Mouse (Mus musculus) left cerebral cortex, adult 9 months (tissue): ENCODE results near the gene Tmem11.
"Not testable (repeated sequence)": the region's sequence is repeated elsewhere in the genome, so short reads cannot be mapped to it uniquely, and the experiment has no call there.

Experiments
- DNase-seq, 2 experiments: peaks; one replicate each; pipeline ENCODE4 v3.0.0; 2022; ENCODE audit warnings: low spot score in 2 of 2

Gene Tmem11

DNA sequence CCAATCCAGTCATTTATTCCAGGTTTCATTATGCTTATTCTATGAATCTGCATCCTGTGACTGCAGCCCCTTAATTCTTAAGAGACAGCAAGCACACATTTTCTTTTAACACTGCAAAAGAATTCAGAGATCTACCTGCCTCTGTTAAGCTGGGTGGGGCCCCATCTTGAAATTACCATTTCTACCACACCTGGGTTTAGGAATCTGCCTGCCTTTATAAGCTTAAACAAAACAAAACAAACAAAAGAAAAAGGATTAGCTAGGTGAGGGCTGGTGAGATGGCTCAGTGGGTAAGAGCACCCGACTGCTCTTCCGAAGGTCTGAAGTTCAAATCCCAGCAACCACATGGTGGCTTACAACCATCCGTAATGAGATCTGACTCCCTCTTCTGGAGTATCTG lies 7.9 kb upstream of the Tmem11 start:
- DNase-seq: not testable (repeated sequence)

DNA sequence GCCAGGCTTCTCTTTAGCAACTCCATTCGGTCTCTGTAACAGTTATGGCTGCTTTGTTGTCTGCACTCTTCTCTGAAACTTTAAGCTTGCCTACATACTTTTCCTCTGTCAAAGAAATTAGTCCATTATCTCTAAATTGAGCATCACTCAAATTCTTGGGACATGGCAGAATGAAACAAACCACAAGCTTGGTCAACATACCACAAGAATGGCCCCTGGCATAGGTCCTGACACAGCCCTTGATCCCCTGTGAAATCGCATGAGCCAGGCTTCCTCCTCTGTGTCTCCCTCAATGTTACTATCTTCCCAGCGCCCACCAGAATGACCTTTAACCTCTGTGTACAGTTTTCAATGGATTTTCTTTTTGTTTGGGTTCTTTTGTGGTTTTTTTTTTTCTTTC lies 3.3 kb upstream of the Tmem11 start:
- no peak for DNase-seq

DNA sequence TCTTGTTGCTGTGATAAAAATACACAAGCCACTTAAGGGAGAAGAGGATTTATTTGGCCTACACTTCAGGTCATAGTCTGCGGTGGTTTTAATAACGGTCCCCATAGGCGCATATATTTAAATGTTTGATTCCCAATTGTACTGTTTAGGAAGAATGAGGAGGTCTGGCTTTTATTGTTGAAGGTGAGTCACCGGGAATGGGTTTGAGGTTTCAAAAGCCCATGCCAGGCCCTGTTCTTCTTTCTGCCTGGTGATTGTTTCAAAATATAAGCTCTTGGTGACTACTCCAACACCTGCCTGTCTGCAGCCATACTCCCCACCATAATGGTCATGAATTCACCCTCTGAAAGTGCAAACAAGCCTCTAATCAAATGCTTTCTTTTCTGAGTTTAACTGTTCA lies 1.5 kb upstream of the Tmem11 start:
- no peak for DNase-seq

DNA sequence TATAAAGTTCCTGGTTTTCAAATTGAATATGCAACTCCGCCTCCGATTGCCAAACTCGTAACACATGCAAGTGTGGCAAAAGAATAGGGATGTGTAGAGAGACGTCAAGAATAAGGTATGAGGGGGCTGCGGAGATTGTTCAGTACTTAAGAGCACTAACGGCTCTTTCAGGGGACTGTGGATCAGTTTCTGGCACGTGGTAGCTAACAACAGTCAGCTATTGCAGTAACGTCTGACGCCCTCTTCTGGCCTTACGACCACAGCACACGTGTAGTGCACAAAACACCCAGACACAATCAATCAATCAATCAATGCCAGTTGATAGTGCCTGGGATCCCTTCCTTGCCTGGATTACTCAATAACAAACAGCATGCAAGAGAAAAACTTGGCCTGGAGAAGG lies 351 bp upstream of the Tmem11 start:
- DNase-seq: peak; percentile 20 to 59

DNA sequence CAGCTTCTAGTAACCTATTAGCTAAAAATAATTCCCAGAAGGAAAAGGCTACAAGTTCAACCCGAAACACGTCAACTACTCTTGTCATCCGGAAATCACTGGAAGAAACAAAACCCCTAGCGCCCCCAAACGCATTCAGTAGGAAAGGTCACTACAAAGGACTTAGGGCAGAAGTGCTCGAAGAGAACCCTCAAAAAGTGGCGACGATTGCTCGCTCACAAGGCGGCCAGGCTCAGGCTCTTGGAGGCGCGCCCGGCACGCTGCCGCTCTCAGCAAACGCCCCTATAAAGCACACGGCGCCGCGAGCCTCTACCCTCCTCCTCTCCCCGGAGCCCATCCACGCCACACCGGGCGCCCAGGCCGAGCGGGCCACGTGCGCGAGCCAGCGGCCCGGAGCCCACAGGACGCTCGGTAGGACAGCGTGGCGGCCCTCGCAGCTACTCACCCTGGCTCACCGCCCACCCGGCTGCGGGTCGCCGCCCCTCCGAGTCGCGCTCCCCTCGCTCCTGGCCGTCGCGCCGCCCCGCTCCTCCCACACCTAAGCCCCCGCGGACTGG lies 938 bp downstream of the Tmem11 start:
- peak; percentile 23 to 40 for DNase-seq

DNA sequence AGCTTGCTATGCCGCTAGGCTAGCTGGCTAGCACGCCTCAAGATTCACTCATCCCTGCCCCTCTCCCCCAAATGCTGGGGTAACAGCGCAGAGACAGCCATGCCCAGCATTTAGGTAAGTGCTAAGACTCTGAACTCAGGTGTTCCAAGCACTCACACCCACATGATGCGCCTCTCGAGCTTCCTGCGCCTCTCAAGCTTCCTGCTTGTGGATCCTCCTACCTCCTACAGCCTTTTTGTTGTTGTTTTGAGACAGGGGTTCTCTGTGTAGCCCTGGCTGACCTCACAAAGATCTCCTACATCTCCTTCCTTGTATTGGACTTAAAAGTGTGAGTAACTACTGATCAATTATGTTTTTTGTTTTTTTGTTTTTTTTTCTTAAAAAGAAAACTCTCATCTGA lies 6.0 kb downstream of the Tmem11 start:
- no peak for DNase-seq

DNA sequence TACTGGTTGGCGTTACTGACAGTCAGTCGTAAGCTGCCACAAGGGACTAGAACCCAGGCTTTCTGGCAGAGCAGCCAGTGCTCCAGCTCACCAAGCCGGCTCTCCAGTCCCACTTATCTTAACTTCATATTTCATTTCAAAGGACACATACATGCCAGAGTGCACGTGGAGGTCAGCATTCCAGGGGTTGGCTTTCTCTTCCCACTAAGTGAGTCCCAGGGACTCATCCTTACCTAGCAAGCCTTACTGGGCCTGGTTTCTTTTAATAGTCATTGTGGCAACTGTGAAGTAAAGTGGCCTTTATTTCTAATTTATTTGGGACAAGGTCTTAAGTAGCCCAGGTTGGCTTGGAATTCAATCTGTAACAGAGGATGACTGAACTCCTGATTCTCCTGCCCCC lies 7.7 kb downstream of the Tmem11 start:
- no peak for DNase-seq

DNA sequence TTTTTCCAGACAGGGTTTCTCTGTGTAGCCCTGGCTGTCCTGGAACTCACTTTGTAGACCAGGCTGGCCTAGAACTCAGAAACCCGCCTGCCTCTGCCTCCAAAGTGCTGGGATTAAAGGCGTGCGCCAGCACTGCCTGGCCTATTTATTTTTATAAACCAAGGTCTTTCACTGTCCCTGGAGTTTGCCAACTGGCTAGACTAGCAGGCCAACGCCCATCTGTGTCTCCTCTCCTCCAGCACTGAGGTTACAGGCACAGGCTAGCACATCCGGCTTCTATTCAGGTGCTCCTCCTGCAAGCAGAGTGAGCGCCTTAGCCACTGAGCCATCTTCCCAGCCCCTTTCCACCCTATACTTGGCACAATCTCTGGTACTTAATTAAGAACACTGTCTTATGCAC lies 9.6 kb downstream of the Tmem11 start:
- DNase-seq: not testable (repeated sequence)

DNA sequence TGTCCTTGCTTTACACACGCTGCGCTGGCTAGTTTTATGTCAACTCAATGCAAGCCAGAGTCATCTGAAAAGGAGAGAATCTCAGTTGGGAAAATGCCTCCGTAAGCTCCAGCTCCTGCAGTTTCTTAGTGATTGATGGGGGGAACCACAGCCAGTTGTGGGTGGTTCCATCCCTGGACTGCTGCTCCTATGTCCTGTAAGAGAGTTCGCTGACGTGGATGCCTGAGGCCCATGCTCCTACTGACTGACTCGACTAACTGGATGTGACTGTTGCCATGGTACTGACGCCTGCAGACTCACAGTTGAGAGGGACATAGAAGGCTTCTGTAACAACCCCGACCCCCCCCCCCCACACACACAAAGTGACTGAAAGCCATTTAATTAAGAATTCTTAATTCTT lies 11.2 kb downstream of the Tmem11 start:
- DNase-seq: no peak

DNA sequence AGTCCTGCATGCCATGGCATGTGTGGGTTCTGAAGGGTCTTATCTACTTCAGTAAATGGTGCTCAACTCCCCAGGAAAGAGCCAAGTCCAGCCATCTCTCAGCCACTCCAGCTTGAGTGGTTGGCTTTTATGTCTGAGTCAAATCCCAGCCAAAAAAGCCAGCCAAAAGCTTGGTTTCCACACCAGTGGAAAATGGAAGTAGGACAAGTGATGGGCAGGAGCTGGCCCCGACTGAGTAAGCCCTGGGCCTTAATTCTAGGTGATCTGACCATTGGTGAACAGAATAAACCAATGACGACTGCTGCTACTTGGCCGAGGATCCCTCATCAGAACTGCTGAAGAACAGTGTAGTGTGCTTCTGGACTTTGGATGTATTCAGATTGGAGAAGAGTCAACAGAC lies 11.6 kb downstream of the Tmem11 start:
- DNase-seq: no peak

DNA sequence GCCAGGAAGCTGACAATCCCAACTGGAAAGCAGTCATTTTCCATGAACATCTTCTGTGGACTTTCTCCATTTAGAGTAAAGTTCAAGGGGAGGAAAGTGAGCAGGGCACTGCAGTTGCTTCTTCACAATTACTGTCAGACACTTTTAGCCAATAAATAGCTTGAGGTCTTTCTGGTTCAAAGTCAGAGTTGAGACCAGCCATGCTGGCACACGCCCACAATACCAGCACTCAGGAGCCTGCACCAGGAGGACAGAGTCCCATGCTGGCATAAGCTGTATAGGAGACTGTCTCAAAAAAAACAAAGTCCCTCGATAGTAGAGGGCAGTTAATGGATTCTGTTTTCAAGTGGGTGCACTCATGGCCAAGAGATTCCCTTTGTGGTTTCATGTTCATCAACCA lies 13.1 kb downstream of the Tmem11 start:
- DNase-seq: no peak

DNA sequence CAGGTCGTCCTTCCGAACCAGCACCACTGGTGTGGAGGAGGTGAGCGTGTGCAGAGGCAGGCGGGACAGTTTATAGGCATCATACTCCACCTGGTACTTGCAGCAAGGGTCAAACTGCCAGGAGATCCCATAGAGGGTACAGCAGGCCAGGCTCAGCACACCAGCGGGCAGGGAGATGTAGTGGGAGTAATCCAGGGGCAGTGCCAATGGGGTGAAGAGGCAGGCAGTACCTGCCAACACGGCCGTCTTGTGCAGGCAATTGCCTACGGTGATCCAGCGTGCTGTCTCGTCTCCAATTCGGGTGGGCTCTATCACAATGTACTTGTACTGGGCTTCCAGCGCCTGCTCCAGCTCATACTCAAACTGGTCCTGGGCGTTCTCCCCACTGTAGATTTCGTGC lies 14.2 kb downstream of the Tmem11 start:
- DNase-seq: no peak

DNA sequence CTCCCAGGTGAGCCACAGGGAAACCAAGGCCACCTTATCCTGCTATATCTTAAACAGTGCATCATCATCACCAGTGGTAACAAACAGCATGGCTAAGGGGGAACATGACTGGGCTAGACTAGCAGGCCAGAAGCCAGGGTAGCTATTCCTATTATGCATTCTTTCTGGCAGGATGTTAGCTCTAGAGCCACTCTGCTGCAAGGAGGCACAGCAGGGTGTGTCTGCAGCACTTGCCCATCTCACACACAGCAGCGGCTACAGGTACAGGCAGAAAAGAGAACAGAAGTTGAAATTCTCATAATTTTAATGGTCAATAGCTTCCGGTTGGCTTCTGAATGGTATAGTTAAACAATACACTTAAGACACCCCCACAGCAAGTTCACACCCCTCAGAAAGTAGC lies 14.9 kb downstream of the Tmem11 start:
- DNase-seq: no peak

DNA sequence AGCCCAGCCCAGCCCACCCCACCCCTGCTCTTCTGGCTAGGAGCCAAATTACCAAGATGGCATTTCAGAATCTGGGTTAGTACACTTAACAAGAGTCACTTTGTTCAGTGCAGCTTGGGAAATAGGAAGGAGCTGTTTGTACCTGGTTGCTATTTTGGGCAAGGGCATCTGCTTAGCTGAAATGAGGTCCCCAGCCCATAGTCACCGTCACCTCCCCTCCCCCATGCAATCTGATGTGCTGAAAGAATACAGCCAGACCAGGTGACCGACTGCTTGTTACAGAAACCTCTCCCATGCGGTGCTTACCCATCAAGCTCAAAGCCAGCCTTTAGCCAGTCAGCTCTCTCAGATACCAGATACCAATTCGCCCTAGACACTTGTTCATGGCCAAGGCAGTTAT lies 15.9 kb downstream of the Tmem11 start:
- no peak for DNase-seq

DNA sequence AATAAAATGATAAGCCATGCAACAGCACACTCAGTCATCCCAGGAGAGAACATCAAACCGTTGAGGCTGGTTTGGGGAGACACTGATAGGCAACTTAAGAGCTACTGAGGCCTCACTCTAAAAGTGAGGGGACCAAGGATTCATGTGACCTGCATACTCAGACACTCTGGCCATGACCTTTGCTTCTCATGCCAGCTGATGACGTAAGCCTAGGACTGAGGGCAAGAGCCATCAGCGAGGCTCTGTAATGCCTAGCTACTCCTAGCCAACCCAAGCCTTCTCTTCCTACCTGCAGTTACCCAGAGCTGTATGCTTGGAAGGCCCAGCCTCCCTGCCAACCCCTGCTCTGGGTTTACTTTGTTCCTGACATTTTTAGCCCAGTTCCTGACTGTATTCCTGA lies 17.1 kb downstream of the Tmem11 start:
- DNase-seq: no peak

DNA sequence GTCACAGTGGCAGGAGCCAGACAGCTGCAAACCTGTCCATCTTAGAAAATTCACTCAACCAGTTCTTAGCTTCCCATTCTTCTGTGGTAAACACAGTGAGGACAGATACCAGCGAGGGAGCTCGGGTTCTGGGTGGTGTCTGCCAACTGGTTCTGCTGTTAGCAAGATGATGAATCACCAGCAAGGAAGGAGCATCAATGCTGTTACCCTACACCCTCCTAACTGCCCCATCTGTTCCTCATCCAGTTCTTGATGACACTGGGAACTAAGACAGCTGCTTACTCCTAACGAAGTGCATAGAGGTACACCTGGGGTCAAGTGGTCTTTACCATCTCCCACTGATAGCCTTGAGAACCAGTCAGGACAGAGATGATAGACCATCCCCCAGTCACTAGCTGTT lies 22.5 kb downstream of the Tmem11 start:
- DNase-seq: peak in 1 of 2 experiments; percentile 29

DNA sequence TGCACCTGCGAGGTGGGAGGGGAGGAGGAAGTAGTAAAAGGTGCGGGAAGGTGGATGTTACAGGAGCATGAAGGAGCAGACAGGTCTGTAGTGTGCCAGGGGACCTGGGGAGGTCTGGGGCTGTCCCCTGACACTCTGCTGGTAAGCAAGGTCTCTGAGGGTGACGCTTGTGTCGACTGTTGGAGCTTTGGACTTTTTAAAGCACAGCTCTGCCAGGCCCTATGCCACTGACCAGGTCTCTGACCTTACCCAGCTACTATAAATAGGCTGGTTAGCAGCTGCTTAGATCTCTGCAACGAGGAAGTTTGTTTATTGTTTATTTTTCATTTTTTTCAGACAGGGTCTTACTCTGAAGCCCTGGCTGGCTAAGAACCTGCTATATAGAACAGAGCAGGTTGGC lies 33.7 kb downstream of the Tmem11 start:
- no peak for DNase-seq

DNA sequence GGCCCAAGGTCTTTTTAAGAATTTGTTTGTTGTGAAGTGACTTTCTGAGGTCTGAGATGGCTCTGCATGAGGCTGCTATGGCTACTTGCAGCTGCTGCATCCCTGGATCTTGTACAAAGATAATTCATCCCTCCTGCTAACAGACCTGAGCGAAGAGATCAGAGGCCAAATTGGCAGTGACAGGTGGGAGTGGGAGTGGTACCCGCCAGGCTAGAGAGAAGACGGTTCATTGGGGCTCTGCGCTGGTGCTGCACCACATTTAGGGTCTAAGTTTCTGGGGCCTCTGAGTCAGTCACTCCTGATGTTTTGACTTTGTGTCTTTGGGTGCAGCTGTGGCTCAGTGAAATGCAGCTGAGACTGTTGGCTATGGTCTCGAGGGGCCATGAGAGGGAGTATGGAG lies 35.7 kb downstream of the Tmem11 start:
- DNase-seq: no peak

DNA sequence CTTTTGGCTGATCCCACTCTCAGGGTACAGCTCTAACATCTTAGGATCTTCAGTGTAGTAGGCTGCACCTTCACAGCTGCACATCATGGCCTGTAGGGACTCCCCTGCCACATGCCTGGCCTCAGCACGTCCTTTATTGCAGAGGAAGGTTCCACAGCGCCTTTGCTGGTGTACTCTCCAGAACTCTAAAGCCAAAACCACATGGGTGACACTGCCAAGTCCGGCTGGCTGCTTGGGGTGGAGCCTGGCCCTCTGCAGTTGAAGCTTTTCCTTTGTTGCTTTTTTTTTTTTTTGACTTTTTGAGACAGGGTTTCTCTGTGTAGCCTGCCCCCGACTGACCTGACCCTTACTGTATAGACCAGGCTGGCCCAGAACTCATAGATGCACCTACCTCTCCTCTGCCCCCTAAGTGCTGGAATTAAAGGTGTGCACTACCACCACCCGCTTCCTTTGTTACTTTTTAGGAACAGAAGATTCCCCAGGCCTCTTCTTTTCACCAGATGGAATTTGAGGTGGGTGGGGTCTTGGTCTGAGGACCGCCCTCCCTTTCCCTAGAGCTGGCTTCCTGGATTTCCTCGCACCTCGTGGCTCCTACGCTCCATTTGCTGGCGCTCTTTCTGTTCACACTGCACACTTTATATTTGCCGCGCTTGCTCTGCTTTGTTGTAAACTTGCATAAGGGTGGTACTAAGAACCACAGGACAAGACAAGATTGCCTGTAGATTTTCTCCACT lies 37.4 kb downstream of the Tmem11 start:
- no peak for DNase-seq

DNA sequence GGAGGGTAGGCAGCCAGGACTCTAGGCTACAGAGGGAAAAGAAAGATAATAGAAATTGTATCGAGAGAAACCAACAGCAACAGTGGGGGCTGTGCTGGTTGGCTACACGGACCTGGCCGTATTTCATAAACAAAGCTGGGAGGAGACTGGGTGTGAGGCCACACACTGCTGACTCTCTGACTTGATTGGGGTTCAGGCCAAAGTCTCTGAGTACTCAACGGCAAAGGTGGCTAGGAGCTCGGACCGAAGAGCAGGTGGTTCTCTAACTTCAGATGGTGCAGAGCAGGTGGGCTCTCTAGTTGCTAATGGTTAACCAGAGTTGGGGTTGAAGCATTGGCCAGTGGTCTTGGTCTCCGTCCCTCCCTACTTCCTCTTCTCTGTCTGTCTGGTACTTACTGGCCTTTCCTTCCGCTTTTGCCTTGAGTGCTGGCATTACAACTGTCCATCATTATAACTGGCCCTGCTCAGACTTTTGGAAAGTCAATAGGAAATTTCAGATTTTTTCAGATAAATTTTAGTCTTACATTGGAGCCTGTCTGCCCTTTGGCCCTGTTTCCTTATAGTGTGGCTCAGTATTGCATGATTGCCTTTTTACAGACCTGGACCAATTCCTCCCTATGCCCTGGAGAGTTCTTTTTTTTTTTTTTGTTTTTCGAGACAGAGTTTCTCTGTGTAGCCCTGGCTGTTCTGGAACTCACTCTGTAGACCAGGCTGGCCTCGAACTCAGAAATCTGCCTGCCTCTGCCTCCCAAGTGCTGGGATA lies 41.2 kb downstream of the Tmem11 start:
- DNase-seq: no peak

DNA sequence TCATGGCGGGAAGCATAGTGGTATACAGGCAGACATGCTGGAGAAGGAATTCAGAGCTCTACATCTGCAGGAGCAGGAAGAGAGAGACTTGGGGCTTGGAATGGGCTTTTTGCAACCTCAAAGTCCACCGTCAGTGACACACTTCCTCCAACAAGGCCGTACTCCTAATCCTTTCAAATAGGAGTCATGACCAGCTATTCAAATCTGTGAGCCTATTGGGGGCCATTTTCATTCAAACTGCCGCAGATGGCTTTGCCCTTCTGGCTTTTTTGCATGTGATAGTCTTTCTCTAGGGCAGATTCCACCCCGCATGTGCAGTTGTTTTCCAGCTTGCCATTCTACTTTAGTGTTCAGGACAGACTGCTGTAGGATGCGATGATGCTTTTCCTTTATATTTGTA lies 42.2 kb downstream of the Tmem11 start:
- no peak for DNase-seq

DNA sequence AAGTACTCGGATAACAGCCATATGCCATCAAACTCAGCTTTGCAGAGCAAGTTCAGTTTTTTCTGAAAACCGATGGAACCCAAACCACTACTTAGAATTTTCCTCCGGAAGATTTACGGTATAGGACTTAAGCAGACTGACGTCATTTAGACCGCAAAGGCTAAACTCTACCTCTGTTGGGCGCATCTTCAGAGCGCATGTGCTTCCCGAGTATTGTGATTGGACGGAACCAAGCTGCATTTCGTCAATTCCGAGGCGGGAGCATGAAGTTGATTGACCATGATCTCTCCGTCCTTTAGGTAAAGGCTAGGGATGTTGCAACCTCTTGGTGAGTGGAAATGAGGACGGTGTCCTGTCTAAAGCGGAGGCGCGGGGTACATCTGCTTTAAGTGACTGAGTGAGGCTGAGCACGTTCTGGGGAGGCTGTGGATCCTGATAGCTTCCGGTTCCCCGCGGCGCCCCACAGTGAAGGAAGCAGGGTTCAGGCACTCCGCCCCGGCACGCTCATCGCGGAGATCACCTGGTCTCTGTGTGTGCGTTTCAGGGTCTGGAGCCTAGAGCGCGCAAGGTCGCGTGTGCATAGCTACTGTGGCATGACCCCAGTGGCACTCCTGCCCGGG lies 48.5 kb downstream of the Tmem11 start, which contains the start of gene Dhrs7b:
TSS of gene Dhrs7b (plus strand) at position 199 of the 620 bp plus-strand sequence.
- peak; percentile 86 to 94 for DNase-seq

DNA sequence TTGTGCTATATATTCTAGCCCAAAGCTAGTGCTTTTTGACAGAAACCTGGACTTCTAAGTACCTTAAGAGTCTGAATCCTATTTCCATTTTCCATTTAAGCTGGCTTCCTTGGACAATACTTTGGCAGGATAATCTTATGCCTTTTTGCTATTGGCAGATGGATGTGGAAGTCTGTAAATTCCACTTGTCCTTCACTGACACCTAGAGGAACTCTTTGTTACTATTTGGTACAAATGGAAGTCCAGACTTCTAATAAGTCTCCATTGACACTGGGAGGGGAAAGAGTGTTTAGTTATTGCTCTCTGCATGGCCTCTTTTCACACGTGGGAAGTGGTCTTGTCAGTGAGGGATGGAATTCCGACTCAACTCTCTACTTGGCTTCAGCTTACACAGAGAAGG lies 50.2 kb downstream of the Tmem11 start:
- no peak for DNase-seq
